Mouse (Mus musculus) common myeloid progenitor, adult 5-6 weeks (primary cell): ENCODE results near the gene Ttc28. TPM values are rescaled to one million over a fixed set of nuclear protein-coding genes. Genes with fewer than 3 reads are reported as not detected.

Experiments used
- ATAC-seq: replicated peaks from 2 replicates; pipeline ENCODE4 v1.8.0; 2016; ENCODE audit warnings: low read depth, mild to moderate bottlenecking, moderate TSS enrichment, inconsistent platforms; ENCODE audit not compliant: poor library complexity, severe bottlenecking
- total RNA-seq: library from RNA; stranded (forward); fragments of 200-1000, 187-1606 nt; gene quantifications from 2 replicates; pipeline ENCODE4 v1.2.3, GENCODE M21; 2017

The Ttc28 gene
- total RNA-seq, 1 experiment from 2014 or later, result 2.9 TPM

- no peak for ATAC-seq
These were observed 190.3 kb downstream of the Ttc28 start for GRCm38 (mm10) chr5:111069931-111070330.

DNA sequence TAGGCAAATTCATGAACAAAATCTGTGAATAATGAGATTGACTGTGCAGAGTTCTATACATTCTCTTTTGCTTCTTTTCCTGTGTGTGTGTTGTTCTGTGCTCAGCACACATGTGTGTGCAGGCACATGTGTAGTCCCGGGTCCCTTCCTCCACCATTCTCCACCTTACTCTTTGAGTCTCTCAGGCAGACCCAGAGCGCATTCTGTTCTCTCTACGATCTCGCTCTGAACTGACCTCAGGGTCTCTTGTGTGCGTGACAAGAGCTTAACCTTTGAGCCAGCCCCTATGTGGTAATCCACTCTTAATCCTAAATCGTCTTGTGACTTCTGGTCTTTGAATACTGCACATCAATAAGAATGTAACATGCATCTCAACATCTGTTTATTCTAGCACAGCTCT, 190.8 kb downstream of the Ttc28 start:
- no peak for ATAC-seq

DNA sequence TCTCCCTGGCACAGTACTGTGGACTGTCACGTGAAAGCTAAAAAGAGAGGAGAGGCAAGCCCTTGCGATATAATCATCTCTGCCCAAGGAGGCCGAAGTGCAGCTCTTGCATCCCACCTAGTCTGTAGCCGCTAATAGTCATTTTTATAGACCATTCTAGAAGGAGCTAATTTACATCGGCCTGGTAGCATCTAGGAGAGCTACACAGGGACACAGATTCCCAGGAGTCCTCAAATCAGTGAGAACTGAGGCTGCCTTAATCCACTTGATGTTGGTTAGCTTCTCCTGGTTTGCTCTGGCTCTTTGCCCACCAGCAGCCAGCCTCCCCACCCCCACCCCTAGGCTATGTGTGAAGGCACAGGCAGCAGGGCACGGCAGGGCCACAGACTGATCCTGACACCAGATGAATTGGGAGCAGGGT, 193.7 kb downstream of the Ttc28 start:
- ATAC-seq, result no peak

DNA sequence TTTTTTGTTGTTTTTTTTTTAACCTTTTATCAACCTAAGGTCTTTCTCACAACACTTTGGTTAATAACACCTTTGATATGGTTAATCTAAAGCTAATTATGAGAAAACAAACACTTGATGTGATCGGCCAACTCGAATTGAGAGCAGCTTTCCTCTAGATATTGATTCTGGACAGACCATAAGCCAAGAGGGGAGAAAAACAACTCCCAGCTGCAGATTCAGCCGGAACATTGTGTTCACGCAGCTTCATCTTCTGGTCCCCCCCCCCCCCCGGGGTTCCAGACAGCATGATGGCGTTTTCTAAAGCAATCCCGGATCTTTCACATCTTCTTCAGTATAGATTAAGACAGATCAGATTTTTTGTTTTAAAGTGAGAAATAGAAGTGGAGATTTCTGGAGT, 194.4 kb downstream of the Ttc28 start:
- no peak for ATAC-seq

DNA sequence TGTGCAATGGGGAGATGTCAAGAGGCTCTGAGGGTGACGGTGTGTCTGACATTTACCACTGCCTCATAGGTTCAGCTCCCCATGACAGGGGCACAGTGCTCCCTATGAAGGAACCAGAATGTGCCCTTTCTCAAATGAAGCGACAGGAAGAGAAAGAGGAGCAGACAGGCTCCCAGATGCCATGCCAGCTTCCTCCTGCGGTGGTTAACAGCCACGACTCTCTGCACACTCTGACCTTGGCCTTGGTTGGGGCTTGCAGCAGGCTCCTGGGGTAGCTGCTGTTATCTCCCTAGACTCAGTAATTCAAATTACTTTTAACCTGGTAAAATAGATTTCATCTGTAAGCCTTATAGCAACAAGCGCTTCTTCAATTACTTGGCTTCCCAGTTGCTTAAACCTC, 196.2 kb downstream of the Ttc28 start:
- peak; percentile 71 for ATAC-seq

DNA sequence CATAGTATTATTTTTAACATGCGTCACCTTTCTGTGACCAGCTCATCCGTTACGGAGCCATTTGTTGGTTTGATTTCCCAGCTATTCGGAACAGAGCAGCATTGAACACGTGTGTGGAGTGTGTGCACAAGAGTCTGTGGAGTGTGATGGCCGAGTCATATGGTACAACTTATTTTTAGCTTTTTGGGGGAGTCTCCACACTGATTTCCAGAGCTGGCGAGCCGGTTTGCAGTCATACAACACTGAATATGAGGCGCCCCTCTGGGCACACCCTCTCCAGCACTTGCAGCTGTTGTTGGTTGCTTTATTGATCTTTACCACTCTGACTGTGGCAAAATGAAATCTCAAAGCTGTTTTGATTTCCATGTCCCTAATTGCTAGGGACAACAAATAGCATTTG, 197.7 kb downstream of the Ttc28 start:
- no peak for ATAC-seq

- no peak for ATAC-seq
These were observed 201.0 kb downstream of the Ttc28 start for GRCm38 (mm10) chr5:111080601-111081000.

GRCm38 (mm10) chr5:111085849-111086248, 206.2 kb downstream of the Ttc28 start:
- no peak for ATAC-seq

DNA sequence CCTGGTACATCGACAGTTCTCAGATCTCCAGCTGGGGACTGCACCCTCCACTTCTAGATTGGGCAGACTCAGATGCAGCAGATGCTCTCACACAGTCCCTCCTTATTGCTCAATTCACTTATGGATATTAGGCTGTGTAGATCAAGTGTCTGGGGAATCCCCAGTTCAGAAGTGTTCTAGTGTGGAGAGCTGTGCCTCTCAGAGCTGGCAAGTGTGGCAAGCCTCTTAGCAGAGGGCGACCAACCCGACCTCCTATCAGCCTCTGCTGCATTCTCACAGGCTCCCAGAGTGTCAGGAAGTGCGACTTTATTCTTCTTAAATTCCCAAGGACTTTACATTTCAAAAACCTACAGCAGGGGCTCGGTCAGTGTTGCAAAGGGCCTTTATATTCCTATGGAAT, 217.1 kb downstream of the Ttc28 start:
- ATAC-seq, result no peak

DNA sequence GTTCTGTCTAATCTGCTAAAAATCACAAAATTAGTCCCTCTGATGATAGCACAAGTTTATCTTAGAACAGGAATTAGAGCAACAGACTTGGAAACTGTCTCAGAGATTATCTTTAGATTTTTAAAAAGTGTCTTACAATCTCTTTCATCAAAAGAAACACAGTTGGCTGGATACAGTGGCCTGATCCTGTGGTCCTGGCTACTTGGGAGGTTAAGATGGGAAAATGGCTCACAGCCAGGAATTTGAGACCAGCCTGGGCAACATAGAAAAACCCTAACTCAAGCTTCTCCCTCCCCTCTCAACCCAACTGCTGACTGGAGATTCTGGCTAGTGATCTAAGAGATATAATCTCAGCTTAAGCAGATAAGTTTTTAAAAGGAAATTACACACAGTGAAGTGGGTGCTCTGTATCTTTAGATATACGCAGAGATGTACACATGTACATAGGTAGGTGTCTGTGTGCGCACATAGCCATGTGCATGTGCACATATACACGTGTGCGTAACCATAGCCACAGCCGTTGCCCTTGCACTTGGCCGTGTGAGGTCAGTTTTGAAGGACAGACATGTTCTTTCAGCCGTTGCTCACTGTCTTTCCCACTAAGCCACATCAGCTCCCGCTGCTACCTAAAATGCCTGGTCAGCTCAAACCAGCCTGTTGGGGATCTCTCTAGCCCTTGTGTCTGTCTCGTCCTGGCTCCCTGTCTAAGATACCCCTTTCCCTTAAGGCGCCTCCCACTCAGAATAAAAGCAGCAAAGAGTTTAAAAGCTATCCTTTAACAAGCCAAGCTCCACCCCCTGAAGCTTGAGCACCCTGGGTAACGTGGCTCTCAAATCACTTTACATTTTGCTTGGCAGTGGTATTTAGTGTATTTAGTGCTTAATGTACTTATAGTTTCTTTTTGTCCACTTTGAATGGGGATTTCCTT, 217.9 kb downstream of the Ttc28 start:
- no peak for ATAC-seq

- ATAC-seq, result no peak
These were observed 219.1 kb downstream of the Ttc28 start for GRCm38 (mm10) chr5:111098516-111099274.

DNA sequence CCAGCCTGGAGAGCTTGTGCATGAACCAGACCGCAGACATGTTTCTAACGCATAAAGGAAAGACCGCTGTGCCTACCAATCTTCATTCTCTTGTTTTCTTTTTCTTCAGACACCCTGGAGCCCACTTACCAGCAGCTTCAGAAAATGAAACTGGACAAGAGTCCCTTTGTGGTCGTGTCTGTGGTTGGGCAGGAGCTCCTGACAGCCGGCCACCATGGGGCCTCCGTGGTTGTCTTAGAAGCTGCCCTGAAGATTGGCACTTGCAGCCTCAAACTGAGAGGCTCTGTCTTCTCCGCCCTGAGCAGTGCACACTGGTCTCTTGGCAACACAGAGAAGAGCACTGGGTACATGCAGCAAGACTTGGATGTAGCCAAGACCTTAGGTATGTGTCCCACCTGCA, 221.0 kb downstream of the Ttc28 start:
- ATAC-seq, result peak; percentile 40; the same call in 1 of the 2 replicates

DNA sequence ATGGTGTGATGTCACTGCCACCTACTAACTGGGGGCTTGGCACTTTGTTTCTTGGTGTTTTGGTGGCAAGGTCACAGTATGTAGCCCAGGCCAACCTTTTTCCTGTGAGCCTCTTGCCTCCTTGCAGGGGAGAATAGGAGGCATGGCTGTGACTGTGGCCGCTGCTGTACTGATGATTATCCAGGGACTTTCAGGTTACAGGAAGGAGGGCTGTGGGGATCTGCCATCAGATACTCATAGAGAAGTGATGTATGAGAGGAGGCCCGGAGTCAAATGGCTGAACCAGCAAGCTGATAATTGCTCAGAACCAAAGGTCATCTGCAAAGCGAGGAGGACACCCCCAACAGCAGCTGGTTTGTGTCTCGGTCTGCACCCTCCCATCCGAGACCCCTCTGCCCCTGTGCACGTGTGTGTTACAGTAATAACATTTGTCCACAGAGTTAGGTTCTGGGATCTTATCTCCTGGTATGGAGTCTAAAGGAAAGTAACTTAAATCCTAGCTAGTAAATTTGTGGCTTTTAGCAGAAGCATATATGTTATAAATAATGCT, 221.9 kb downstream of the Ttc28 start:
- ATAC-seq, result no peak

- ATAC-seq, result no peak
These were observed 225.2 kb downstream of the Ttc28 start for GRCm38 (mm10) chr5:111104801-111105200.

- ATAC-seq, result no peak
These were observed 231.8 kb downstream of the Ttc28 start for GRCm38 (mm10) chr5:111111378-111111777.

DNA sequence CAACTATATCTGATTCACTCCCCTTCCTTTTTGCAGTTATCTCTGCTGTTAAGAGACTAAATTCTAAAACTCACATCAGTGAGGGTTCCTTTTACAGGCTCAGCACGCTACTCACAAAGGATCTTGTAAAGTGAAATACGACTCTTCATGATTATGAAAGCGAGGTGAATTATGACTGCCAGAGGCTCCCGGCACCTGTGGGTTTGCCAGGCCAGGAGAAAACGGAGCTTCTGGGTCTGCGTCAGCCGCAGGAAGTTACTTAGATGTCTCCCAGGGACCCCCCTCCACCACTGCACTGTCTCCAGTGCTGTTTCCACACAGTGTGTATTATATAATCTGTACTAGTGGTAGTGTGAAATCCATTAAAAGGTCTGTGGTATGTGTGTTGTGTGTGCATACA, 233.6 kb downstream of the Ttc28 start:
- ATAC-seq, result no peak

GRCm38 (mm10) chr5:111113694-111114375, 234.2 kb downstream of the Ttc28 start:
- ATAC-seq, result 0 out of 2 replicates have a peak, but pooled peaks have one; percentile 6

DNA sequence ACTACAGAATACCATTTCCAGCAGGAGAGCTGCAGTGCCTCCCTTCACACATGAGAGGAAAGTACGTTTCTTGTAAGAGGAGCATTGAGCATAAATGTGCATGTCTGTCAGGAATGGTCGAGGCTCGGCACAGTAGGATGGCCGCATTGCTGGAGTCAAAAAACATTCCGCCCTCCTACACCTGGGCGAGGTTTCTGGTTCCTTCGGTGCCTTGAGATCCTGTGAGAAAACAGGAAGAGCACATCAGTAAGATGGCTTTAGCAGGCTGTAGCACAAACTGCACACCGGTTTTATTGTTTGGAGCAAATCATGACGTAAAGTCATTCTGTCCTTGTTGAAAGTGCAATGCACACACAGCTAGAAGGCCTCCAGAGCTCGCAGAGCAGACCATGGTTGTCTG, 235.0 kb downstream of the Ttc28 start:
- ATAC-seq, result no peak

GRCm38 (mm10) chr5:111115519-111116350, 236.1 kb downstream of the Ttc28 start:
- peak; percentile 81 for ATAC-seq
